Mouse (Mus musculus): Measurements from ENCODE around the gene Tbc1d22b. TPM values are rescaled to one million over a fixed set of nuclear protein-coding genes. Genes with fewer than 3 reads are reported as not detected.

Tbc1d22b gene
- total RNA-seq, 2 experiments from 2014 or later = 15.4 to 16.2 TPM

DNA sequence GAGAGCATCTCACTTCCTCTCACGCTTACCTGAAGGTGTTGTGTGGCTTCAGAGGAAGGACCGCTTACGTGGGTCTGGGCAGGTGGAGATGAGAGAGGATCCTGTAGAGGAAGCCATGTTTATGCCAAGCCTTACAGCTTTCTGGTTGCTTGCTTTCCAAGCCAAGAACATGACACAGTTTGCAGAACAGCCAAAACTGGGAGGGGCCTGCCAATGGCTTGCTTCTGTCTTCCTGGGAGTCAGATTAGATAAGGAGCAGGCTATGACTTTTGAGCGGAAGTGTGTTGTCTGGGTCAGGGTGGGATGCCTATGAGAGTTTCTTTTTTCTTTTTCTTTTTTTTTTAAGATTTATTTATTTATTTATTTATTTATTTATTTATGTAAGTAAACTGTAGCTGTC is 87.8 kb downstream of the Tbc1d22b start:
- intact Hi-C loops (cut with DNase I) = loop anchor here (10.0 kb wide), 1 partner anchor 137 kb away; no protein-coding TSS in a partner anchor
- DNase-seq = peak; percentile 35 to 39

DNA sequence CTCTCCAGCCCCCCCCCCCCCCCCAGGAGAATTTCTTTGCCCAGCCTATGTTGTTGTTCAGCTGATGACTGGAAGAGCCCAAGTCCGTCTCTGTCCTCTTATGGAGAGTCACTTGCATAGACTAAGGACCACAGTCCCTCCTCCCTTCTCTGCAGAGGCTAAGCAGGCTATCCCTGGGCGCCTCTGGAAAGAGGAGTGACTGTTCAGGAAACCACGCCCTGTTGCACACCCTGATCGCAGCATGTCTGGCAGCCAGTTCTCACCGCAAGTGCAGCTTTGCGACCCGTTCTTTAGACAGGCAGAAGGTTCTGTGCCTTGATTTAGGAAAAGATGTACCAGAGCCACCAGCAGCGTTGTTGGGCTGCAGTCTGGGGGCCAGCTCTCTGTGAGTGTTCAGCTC is 88.3 kb downstream of the Tbc1d22b start:
- intact Hi-C loops (cut with DNase I) = loop anchor here (10.0 kb wide), 1 partner anchor 137 kb away; no protein-coding TSS in a partner anchor
- DNase-seq = peak; percentile 22 to 34

DNA sequence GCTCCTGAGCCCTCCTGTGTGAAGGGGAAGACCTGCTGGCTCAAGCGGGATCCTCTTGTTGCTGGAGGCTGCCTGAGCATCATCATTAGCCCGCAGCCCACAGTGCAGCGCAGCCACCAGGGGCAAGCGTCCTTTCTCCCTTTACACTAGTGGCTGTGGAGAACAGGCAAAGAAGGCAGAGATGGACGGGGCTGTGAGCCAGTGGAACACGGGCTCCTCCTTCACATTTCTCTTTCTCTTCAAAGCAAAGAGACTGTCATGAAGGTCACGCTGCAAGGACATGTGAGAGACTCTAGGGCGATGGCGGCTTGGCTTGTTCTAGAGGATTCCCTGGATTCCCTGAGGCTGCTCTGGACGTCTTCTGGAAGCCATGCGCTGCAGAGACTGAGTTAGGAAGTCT is 91.4 kb downstream of the Tbc1d22b start:
- intact Hi-C loops (cut with DNase I) = no loop called here
- no peak for DNase-seq

GRCm38 (mm10) chr17:29642219-29642618 is 92.6 kb downstream of the Tbc1d22b start:
- intact Hi-C loops (cut with DNase I) = no loop called here
- no peak for DNase-seq

Small RNA genes lying within 50 kb of the gene (microRNA-seq; reads per million reads assigned to microRNA genes)
- gene Mir7667 = 0 reads per million in 2 experiments

Other genes starting within 250 kb of the Tbc1d22b start
- gene Pi16, start 232.1 kb upstream of the Tbc1d22b start, total RNA-seq (2021) = 10 to 100 TPM; 26.9 to 33.9 TPM
- gene Mtch1, start 201.9 kb upstream of the Tbc1d22b start, total RNA-seq (2021) = 100 to 1,000 TPM; 345 to 350 TPM
- gene Fgd2, start 188.9 kb upstream of the Tbc1d22b start, total RNA-seq (2021) = 1 to 10 TPM; 2.5 to 2.6 TPM
- 10 to 100 TPM; 40.6 to 51.5 TPM for gene Pim1, start 59.0 kb upstream of the Tbc1d22b start, total RNA-seq (2021)
- gene Gm17657, start 147 bp upstream of the Tbc1d22b start, total RNA-seq (2021) = not detected
- not detected for gene Tmem217, start 2.6 kb downstream of the Tbc1d22b start, total RNA-seq (2021)
- 10 to 100 TPM; 25.2 to 26.1 TPM for gene Rnf8, start 65.0 kb downstream of the Tbc1d22b start, total RNA-seq (2021)
- gene Gm28043, start 65.1 kb downstream of the Tbc1d22b start, total RNA-seq (2021) = 1 to 10 TPM; 1.4 to 2.0 TPM
- gene Cmtr1, start 110.8 kb downstream of the Tbc1d22b start, total RNA-seq (2021) = 10 to 100 TPM; 59.5 to 63.4 TPM
- gene Ccdc167, start 167.3 kb downstream of the Tbc1d22b start, total RNA-seq (2021) = 10 to 100 TPM; 15.9 to 17.1 TPM

Measured in heart, postnatal 10 days (tissue).